Mouse (Mus musculus) ES-CJ7 (cell line): ENCODE results near the gene Ltn1.

Experiments used
- DNase-seq: peaks from one replicate; pipeline ENCODE4 v3.0.0; 2011; ENCODE audit warnings: low read depth, low spot score

Ltn1 gene

DNA sequence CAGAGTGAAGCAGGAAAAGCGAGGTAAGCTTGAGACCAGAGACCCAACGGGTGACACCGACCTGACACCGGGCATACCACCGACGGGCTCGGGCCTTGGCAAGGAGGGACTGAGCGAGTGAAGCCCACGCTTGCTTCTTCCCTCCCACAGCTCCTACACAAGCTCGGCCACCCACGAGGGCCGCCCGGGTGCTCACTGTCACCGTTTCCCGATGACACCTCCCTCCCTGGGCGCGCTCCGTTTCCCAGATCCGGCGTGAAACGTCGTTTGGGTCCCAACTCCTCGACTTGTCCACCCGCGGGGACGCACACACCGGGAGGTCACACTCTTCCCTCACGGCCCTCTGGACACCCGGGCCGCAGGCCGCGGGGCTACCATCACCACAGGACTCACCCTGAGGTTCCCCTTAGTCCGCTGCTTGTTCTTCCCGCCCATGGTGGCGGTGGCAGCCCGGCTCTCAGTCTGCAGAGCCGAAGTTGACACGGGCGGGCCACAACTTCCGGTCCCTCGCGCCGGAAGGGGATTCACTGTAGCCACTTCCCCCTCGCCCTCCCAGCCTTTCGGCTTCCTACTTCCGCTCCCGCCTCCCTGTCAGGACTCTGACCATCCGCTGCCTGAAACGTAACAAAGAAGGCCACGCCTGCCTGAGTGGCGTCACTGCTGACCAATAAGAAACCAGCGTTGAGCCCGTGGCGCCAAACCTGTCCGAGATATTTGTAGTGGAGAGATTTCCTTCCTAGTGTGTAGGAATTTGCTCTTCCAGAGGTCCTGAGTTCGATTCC lies at the start of gene Ltn1:
TSS of gene Ltn1 (minus strand) at position 580 of the 782 bp plus-strand sequence.
- peak; percentile 100 for DNase-seq

DNA sequence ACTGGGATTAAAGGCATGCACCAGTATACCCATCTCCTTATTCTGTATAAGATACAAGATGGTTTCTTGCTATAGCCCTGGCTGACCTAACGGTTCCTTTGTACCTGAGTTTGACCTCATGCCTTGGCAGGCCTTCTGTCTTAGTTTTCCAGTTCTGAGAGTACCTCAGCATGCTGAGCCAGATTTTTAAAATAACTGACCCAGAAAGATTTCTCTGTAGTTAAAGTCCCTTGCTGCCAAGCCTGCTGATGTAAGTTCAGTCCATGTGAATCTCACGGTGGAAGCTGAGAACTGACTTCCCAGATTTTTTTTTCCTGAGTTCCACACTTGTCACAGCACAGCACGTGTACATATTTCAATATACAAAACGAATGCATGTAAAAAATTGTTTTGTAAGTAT lies 38.2 kb upstream of the Ltn1 start:
- no peak for DNase-seq

DNA sequence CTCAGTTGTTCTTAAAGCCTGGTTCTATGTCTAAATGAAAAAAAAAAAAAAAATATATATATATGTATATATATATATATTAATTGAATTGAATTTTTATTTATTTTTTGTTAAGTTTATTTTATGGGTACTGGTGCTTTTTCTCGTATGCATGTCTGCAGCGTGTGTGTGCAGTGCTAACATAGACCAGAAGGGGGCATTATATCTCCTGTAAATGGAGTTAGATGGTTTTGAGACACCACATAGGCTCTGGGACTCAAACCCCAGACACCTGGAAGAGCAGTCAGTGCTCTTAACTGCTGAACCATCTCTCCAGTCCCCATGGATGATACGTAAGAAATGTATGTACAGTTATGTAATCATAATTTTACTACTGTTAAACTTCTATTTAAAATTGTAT lies 26.3 kb upstream of the Ltn1 start:
- peak; percentile 66 for DNase-seq

DNA sequence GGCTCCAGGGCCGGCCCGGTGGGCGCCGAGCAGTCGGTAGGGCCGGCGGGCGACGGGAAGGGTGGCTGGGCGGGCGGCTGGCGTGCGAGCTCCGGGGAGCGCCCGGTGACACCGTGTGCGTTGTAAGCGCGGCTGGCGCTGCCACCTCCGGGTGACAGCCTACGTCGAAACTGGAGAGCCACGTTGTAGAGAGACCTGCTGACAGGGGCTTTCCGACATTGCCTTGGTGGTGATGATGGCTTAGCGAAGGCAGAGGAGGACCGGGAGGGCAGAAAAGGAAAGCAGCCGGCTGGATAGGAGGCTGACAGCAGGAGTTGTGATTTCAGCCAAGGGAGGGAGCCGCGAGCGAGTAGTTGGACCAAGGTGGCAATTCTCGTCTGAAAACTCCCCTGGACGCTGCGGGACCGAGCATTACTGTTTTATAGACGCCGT lies 22.8 kb upstream of the Ltn1 start:
- no peak for DNase-seq

DNA sequence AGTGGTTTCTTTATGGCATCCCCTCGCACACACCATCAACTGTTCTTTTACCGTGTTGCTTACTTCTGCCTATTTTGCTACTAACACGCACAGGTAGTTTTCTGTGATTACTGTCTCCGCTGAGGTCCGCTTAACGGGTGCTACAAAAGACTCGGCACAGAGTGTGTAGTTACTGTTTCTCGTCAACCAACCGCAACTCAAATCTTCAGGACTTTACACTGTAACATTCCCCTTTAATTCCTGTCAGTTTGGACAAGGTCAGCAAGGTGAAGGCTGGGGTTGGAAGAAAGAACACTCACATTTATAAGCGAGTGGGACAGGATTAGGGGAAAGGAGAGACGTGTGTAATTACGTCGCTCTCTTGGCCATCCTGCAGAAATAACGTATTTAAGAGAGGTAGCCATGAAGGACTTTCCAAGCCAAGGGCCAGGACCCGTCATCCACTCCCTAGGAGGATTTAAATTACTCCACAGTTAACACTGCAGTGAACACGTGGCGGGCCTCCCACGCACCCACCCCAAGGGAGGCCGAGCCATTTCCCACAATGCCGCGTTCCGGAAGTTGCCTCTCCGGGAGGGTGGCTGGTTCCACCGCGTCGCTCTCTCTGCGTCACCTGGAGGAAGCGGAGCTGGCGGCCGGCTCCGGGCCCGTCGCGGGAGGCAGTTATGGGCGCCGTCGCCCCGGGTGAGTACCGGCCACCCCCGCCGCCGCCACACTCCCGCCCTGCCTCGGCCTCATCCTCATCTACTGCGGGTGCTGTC lies 22.2 kb upstream of the Ltn1 start, which contains the start of gene Usp16:
TSS of gene Usp16 (plus strand) at position 285 of the 761 bp plus-strand sequence.
- peak; percentile 86 for DNase-seq

DNA sequence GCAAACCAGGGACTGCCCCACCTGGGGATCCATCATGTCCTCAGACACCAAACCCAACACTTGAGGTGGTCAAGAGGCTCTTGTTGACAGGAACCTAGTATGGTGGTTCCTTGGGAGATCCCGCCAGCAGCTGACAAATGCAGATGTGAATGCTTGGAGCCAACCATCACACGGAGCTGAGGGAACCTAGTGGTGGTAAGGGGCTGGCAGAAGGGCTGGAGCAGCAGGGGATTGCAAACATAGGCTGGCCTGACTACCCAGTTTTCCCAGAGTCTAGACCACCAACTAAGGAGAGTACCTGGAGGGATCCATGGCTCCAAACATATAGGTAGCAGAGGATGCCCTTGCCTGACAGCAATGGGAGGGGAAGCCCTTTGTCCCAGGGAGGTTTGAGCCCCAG lies 20.8 kb upstream of the Ltn1 start:
- no peak for DNase-seq

DNA sequence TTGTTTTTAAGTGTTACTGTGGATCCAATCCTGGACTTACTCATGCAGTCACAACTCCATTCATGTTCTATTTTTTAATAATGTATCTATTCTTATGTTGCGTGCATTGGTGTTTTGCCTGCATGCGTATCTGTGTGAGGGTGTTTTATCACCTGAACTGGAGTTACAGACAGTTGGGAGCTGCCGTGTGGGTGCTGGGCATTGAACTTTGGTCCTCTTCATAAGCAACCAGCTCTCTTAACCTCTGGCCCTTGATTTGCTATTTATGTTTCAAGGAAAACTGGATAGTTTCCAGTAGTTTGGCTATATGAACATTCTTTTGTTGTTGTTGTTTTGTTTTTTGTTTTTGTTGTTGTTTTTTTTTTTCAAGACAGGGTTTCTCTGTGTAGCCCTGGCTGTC lies 13.1 kb upstream of the Ltn1 start:
- DNase-seq: no peak

DNA sequence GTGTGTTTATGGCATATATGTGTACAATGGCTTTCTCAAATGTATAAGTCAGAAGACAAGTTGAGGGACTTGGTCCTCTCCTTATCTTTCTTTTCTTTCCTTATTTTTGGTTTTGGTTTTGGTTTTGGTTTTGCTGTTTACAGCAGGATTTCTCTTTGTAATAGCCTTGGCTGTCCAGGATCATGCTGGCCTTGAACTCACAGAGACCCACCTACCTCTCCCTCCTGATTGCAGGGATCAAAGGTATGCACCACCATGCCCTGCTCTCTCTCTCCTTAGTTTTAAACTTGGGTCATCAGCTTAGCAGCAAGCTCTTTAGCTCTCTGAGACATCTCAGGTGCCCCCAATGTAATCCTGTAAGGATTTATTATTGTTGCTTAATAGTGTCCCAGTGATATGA lies 12.7 kb upstream of the Ltn1 start:
- no peak for DNase-seq

DNA sequence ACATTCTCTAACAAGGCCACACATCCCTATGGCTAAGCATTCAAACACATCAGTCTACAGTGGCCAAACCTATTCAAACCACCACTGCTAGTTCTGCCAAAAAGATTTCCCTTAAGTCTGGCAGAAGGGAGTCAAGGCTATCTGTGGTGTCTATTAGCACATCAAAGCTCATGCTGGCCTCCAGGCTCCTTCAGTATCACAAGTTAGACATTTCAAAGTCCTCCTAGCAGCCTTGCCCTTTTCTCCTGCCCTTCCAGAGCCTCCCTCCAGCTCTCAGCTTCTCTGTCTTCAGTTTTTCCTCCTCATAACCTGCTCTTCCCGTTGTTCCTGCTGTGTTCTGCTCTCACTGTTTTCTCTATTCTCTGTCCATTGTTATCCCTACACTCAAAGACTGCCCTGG lies 11.7 kb upstream of the Ltn1 start:
- no peak for DNase-seq

DNA sequence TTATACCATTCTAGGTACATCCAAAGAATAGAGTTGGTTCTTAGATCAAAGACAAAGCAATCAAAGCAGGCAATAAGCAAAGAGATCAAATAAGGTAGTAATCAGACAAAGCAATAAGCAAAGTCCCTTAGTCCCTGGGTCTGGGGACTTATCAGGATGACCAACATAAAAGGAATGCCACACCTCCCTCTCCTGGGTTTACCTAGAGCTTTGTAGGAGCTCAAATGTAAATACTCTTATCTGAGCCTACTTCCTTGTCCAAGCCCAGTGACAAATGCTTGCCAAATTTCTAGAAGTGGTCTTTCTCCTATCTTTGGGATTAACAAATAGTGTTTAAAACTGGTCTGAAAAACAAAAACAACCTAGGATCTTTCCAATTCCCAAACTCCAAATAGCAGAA lies 10.8 kb upstream of the Ltn1 start:
- no peak for DNase-seq

DNA sequence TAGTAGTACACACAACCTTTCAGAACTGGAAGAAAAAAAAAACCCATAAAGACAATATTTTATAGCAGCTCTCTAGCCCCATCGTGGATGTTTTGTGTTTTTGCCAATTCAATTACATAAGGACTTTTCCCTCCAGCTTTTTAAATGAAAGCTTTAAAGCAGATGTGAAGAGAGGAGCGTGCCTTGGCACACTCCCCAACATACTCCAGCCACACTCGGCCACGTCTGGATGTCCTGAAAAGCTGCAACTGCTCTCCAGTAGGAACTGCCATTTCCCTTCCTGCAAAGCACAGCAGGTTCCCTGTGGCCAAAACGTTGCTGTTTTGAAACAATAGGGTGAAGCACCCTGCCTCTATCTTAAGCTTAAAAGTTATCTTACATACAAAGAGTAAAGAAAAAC lies 9.9 kb upstream of the Ltn1 start:
- DNase-seq: no peak

DNA sequence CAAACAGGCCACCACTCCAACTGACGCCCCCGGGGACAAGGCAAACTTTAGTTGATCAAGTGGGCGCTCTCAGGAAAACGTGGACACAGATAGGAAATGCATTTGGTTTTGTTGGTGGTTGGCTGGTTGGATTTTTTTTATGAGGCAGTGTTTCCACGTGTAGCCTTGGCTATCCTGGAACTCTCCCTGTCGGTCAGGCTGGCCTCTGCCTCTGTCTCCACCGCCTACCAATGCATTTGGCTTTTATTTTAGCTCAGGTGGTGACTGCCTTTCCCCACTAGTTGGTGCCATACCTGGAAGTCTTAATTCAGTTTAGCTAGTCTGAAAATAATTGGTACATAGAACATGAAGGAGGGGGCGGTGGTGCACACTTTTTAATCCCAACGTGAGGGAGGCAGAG lies 8.7 kb upstream of the Ltn1 start:
- peak; percentile 72 for DNase-seq

DNA sequence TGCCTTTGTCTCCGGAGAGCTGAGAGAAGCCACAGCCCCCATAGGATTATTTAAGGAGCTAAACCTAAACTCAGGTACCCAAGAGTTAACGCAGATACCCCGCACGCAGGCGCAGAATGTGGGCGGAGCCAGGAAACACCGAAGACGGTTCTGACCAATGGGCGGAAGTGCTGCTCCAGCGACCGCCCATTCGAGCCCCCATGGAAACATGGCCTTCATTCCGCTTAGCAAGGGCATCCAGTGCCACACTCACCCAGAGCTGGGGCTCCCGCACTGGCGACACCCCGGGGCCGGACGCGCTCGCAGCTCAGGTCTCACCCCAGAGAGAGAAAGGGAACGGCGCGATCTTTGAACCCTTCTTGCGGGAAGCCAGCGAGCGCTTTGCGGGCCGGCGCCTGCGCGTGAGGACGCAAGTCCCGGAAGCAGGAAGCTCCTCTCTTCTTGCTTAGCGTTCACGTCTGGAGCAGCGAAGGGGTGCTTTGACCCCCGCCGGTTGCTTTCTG lies 7.8 kb upstream of the Ltn1 start, which contains the start of gene Rwdd2b:
TSS of gene Rwdd2b (minus strand) at position 390 of the 503 bp plus-strand sequence.
- peak; percentile 93 for DNase-seq

DNA sequence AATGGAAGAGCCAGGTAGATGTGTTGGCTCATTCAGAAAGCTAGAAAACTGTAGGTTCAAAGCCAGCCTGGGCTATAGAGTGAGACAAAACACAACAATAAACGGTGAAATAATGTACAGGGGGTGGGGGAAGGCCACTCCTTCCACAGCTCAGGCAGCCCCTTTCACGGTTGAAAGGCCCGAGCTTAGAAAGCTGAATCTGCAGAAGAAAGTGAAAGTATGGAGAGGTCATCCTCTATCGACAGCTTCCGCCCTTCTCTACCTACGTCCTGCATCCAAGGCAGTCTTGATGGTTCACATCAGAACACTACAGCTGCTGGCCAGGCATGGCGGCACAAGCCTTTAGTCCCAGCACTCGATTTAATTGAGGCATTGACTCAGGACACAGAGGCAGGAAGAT lies 6.3 kb upstream of the Ltn1 start:
- DNase-seq: no peak

DNA sequence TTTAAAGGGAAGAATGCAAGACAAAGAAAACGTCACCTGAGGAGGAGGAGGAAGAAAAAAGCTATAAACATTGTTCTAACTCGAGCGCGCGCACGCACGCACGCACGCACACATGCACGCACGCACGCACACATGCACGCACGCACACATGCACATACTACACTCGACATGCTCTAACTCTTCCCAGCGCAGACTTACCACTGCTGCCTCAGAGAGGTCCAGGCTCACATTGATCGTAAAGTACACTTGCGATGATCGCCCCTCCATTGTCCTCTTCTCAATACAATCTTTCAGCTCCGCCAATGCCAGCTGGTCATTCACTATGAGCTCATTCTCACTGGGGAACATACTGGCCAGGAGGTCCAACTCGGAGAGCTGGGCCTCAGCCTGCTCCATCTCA lies 4.7 kb upstream of the Ltn1 start:
- DNase-seq: no peak

DNA sequence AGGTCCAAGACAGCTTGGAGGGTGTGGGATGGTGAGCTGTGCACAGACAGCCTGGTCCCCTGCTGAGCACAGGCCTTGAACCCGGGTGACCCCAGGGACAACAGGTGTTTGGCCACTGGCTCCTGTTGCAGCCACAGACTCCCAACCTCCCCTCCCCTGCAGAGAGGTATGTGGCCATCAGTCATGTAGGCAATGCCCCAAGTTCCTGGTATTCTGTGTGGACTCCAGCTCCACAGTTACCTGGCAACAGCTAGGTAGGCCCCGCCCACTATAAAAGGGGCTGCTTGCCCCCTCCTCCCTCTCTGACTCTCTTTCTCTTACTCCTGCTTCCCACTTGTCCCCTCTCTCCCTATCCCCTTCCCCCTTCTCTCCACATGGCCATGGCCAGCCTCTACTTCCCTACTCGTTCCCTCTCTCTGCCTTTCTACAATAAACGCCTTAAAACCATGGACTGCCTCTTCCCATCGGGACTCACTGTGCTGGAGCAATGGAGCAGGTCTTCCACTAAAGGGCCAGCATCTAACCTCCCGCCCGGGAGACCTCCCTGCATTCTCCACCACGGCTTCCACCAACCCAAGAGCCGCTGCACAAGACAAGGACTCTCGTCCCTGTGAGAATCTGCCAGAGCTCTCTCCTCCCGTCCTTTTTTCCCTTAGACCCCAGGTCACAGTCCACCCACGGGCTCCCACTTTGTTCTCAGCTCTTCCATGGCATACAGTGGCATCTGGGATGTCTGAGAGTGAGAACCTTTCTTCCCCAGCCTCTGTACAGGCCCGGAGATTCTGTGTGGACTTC lies 3.2 kb upstream of the Ltn1 start:
- DNase-seq: peak; percentile 82

DNA sequence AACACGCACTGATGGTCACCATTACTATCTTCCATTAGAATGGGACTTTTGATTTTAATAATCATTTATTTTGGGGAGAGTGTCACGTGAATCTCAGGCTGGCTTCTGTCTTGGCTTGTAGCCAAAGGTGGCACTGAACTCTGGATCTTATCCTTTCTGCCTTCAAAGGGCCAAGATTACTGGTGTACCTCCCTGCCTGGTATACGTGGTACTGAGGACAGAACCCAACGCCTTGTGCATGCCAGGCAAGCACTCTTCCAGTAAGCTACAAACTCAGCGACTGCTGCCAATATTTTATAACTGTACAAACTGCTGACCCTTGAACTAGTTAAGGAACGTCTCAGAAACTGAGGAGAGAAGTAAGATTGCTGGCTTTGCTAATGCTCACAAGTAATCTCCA lies 2.5 kb upstream of the Ltn1 start:
- no peak for DNase-seq

DNA sequence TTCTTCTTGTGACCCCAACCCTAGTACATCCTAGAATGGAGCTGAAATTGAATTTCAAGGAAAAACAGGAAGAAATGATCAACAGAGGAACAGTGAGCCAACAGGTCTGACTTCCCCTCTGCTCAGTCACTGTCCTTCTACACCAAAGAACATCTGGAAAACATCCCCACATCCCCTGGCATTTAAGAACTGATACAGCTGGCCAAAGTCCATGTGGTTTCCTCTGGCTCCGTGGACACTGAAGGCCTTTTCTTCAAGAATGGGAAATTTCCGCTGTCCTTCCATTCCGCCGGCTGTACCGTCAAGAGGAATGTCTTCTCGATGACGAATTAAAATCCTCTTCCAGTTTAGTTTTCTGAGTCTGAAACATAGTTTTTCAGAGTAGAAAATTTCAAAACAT lies 1.9 kb upstream of the Ltn1 start:
- DNase-seq: no peak

DNA sequence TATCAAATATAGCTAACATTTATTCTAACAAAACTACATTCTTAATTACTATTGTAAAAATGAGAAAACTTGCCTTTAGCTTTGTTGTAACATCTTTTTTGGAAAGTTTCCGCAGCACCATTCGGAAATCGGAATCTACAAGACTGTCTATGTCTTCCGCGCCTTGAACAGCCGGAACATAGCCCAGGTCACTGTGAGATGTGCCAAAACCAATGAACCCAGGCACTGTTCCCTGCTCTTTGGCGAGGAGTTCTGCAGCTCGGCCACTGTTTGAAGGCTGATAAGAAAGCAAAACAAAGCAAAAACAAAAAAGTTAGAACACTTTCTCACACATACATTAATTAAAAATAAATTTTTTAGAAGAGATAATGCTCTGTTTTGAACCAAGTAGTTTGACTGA lies 4.9 kb downstream of the Ltn1 start:
- no peak for DNase-seq

DNA sequence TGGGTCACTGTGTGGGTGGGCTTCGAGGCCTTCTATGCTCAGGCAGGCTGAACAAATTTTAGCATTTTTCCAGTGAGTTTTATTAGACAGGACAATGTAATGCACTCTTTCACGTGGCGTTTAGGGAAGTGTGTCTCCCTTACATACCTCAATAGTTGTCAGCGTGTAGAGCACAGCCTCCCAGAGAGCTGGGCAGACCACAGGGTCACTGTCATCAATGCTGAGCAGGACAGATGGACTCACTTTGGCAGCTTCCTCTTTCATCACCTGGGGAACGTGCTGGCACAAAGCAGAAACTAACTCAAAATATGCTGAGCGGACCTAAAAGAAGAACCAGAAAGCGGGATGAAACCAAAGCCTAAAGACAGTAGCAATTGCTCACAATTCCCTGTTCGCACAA lies 11.8 kb downstream of the Ltn1 start:
- no peak for DNase-seq

DNA sequence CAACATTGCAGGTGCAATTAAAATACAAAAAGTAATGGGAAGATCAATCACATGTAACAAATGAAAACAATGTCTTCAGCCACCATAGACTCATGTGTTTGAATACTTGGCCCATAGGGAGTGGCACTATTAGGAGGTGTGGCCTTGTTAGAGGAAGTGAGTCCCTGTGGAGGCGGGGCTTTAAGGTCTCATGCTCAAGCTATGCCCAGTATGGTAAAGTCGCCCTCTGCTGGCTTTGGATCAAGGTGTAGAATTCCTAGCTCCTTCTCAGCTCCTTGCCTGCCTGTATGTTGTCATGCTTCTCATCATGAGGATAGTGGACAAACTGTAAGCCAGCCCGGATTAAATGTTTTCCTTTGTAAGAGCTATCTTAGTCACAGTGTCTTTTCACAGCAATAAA lies 27.4 kb downstream of the Ltn1 start:
- DNase-seq: peak; percentile 92
